Mouse (Mus musculus) urinary bladder, postnatal 4 days (tissue): ENCODE results near the gene Usp21.

Experiments used
- DNase-seq, 2 experiments: peaks; one replicate each; pipeline ENCODE4 v3.0.0; 2021 to 2022; ENCODE audit warnings: low spot score in 2 of 2

Gene Usp21

DNA sequence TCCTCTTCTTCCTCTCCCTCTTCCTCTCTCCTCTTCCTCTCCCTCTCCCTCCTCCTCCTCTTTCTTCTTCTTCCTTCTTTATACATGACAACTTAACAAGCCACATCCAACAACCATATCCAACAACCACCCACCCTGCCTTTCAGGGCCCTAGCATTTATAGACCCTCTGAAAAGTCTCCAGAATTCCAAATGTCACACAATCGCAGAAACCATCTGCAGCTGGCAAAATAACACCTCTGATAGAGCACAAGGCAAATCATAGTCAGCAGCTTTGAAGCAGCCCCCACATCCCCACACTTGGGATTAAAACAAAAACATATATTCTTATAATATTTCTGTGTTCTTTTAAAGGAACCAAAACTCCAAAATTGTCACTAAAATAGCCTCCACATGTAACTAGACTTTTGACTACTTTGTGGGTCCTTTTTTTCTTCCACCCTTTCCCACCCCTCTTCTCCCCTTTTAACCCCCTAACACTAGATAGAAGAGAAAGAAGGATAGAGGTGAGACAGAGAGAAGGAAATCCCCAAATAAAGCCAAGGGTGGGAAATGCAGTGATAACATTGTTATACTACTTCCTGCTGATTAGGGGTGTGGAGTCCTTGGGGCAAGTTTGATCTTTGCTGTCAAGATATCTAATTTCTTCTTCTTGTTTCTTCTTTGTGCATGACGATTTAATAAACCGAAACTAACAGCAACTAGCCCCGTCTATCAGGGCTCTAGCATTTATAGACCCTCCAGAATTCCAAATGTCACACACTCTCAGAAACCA is 21.6 kb downstream of the Usp21 start:
- no peak for DNase-seq

DNA sequence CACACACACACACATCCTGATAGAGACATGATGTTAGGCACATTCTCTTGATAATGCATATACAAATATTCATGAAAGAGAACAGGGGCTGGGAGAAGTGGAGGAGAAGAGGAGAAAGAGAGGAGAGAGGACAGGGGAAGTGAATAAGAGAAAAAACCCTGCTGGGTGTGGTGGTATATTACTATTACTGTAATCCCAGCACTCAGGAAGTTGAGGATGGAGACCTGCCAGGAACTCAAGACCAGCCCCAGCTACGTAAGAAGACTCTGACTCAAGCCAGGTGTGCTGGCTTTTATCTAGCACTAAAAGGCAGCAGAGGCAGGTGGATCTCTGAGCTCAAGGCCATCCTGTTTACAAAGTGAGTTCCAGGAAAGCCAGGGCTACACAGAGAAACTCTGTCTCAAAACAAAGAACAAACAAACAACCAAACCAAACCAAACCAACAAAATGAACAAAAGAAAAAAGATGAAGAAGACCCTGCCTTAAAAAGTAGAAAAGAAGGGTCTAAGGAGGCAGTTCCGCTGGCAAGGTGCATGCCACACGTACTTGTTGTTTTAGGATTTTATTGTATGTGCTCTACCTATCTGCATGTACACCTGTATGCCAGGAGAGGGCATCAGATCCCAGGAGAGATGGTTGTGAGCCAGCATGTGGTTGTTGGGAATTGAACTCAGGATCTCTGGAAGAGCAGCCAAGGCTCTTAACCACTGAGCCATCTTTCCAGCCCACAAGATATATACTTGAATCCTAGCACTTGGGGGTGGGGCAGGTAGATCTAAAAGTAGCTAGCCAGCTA is 23.9 kb downstream of the Usp21 start:
- no peak for DNase-seq

DNA sequence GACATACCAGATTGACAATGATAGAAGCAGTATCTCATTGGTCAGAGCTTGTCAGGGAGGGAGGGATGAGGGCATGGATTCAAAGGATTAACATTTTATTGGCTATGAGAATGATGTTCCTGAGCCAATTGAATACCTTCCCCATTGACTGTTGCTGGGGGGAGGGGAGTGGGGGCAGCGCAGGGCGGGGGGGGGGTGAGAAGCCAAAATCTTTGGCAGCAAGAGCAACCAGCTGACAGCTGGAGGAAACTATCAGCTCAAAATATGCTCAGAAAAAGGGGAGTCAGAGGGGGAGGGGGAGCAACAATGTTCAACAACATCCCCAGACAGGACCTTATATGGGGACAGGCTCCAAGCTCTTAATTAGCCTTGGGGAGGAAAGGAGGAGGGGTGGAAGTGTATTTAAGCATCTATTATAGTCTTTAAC is 24.6 kb downstream of the Usp21 start:
- DNase-seq: no peak

- peak in 1 of 2 experiments; percentile 71 for DNase-seq
These were observed 25.1 kb downstream of the Usp21 start for GRCm38 (mm10) chr1:171262594-171263130.

DNA sequence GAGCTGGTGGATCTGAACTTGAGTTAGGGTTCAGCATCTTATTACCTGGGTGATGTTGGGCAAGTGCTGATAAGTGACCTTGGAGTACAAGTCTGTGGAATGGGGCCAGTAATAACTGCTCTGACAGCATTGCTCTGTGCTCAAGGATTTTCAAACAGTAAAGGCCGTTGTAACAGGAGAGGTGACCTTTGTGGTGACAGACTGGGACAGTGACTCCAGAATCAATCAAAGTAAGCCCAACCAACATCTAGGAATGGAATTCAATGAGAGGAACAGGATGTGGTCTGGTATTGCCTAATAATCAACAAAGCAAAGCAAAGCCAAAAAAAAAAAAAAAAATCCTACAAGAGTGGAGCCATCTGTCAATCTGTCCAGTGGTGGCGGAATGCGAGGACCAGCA is 27.5 kb downstream of the Usp21 start:
- DNase-seq: no peak

GRCm38 (mm10) chr1:171258921-171259320 is 28.9 kb downstream of the Usp21 start:
- DNase-seq: no peak

GRCm38 (mm10) chr1:171257781-171258180 is 30.0 kb downstream of the Usp21 start:
- DNase-seq: no peak

GRCm38 (mm10) chr1:171256937-171257548 is 30.7 kb downstream of the Usp21 start:
- DNase-seq: peak in 1 of 2 experiments; percentile 45

DNA sequence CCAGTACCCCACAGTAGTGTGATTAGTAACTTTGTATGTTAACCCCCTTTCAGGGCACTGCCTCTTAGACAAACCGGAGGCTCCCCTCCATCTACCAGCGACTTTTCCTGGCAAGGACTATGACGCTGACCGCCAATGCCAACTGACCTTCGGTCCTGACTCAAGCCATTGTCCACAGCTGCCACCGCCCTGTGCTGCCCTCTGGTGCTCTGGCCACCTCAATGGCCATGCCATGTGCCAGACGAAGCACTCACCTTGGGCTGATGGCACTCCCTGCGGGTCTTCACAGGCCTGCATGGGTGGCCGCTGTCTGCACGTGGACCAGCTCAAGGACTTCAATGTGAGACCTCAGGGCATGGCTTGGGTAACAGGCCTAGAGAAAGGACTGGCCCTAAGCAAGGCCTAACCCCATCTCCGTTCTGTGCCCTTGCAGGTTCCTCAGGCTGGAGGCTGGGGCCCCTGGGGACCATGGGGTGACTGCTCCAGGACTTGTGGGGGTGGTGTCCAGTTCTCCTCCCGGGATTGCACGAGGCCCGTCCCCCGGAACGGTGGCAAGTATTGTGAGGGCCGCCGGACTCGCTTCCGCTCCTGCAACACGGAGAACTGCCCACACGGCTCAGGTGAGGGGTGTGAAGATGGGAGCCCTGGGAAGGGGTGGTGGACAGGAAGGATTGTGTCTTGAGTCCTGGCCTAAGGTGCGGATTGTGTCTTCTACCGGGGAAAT is 31.5 kb downstream of the Usp21 start:
- no peak for DNase-seq

DNA sequence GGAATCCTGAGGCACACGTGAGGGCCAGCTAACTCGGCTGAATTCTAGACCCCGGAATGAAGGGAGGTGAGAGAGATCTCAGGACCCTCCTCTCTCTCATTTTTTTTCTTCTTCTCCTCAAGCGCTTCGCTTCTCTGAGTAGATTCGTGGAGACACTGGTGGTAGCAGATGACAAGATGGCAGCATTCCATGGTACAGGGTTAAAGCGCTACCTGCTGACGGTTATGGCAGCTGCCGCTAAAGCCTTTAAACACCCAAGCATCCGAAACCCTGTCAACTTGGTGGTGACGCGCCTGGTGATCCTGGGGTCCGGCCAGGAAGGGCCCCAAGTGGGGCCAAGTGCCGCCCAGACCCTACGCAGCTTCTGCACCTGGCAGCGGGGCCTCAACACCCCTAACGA is 35.4 kb downstream of the Usp21 start:
- no peak for DNase-seq

DNA sequence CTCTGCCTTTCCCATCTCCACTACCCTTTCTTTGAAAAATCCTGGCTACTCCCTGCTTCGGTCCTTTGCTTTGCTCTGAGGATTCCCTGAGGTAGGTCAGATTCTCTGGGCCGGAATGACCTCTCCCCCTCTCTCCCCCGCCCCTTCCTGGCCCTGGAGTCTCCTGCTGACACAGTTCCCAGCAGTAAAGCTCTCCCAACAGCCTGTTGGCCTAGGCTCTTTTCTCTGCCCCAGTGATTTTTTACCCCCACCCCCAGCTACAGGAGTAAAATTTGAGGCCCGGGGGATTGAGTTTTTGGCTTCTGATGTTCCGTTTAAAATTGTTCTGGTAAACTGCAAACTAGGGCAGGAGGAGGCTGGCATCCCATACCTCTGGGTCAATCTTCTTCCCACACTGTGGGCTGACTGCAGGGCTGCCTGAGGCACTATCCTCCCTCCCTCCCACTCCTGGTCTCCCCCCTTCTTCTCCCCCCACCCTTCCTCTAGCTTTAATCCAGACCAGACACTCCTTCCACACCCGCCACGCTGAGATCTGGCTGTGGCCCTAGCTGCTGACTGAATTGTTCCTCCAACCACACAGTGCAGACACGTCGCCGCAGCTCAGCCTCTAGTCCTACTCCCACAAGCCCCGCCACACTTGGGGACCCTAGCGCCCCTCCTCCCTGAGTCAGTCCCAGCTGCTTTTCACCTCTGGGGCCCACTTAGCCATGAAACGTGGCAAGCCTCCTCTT is 36.0 kb downstream of the Usp21 start:
- peak in 1 of 2 experiments; percentile 54 for DNase-seq

DNA sequence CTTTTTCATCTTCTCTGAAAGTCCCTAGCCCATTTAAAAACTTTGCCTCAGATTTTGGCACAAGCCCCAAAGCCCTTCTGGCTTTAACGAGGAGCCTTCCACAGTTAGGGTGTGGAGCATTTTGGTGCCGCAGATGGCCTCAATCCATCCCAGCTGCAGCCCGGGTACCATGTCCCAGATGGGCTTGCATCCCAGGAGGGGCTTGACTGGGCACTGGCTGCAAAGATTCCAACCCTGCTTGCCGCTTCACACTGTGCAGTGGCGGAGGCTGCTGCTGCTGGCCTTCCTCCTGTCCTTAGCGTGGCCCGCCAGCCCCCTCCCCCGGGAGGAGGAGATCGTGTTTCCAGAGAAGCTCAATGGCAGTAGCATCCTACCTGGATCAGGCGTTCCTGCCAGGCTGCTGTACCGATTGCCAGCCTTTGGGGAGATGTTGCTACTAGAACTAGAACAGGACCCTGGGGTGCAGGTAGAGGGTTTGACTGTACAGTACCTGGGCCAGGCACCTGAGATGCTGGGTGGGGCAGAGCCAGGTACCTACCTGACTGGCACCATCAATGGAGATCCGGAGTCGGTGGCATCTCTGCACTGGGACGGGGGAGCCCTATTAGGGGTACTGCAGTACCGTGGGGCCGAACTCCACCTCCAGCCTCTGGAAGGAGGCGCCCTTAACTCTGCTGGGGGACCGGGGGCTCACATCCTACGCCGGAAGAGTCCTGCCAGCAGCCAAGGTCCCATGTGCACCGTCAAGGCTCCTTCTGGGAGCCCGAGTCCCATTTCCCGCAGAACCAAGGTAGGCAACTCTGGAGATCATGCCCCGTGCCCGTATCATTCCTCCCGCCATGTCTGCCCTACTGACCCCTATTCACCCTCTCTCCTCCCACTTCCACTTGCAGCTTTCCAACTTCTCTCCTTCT is 36.9 kb downstream of the Usp21 start, which contains the start of gene Ndufs2:
Gene Ndufs2 (minus strand): TSS at position 709 of the 914 bp plus-strand sequence.
- DNase-seq: peak in 1 of 2 experiments; percentile 44

- DNase-seq: peak in 1 of 2 experiments; percentile 46
These were observed 37.7 kb downstream of the Usp21 start, which contains the start of gene Adamts4 for GRCm38 (mm10) chr1:171249913-171250600. Gene Adamts4, plus strand, starts transcription at chr1:171250421.

GRCm38 (mm10) chr1:171248386-171249226 is 39.2 kb downstream of the Usp21 start:
- no peak for DNase-seq

GRCm38 (mm10) chr1:171247916-171248315 is 39.9 kb downstream of the Usp21 start:
- DNase-seq: no peak

DNA sequence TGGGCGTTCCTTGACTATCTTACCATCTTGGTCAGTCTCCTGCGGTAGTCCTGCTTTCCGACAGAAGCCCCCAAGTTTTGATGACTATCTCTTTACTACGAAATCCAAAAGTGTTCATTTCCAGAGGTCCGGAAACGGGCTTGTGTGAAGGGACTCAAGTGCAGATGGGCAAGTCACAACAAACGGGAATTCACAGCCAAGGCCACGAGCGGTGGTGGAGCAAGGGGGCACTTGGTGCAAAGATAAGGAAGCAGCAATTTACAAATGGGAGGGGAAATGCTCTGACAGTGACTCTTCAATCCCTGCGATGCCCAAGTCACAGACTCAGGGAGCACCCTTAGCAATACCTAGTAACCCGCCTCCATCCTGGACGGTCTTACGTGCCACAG is 40.3 kb downstream of the Usp21 start:
- no peak for DNase-seq

DNA sequence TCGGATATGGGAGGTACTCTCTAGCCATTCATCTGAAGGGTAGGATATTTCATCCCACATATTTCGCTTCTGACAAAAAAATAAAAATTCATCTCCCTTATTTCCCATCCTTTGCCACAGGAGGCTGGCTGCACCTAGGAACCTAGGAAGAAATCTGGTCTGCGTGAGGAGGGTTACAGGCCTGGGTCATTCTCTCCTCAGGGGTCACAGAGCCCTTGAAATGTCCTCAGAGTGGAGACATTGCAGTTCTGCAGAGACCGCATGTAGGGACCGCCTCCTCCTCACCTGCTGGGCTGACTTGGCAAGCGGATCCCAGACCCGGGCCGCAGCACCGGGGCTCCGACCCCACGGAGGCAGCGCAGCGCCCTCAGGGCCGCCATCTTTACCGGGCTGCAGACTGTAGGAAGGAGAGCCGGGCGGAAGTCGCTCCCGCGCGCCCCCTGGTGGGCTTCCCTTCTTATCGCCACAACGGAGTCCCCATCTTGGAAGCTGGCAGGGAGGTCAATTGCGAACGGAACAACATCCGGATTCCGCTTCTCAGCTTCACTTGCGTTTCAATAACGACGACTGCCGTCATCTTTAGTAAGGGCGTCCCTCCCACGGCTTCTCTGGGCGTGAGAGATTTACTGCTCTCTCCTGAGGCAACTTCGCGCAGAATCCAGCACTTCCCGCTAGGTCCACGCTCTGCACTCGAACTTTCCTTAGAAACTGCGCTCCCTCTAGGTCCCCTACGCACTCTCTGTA is 40.9 kb downstream of the Usp21 start:
- DNase-seq: peak; percentile 96 to 97
